Mouse (Mus musculus) frontal cortex, adult 2 months (tissue): ENCODE measurements around the gene Als2. TPM values are rescaled to one million over a fixed set of nuclear protein-coding genes. Genes with fewer than 3 reads are reported as not detected.

Source experiments
- polyA plus RNA-seq: library from polyadenylated mRNA; depleted of rRNA; stranded (reverse); fragments of >200 nt; gene quantifications from 2 replicates; pipeline ENCODE4 v1.2.3, GENCODE M21; 2012; rRNA removed

The Als2 gene
- polyA plus RNA-seq, 1 experiment = 14.5 TPM

Other genes starting within 250 kb of the Als2 start
- gene C2cd6, start 142.3 kb downstream of the Als2 start, polyA plus RNA-seq = not detected in 2 replicates
- 25.8 and 34.6 TPM in 2 replicates for gene Tmem237, start 116.8 kb downstream of the Als2 start, polyA plus RNA-seq
- 1.5 and 2.5 TPM in 2 replicates for gene Mpp4, start 73.8 kb downstream of the Als2 start, polyA plus RNA-seq
- 0.50 and 0.67 TPM in 2 replicates for gene Cdk15, start 19.7 kb upstream of the Als2 start, polyA plus RNA-seq
- gene Fzd7, start 245.2 kb upstream of the Als2 start, polyA plus RNA-seq = 3.6 and 4.8 TPM in 2 replicates